Mouse (Mus musculus) ovary, postnatal 36 days (tissue): ENCODE data around the gene Tcta.
"Not testable (repeated sequence)": the region's sequence is repeated elsewhere in the genome, so short reads cannot be mapped to it uniquely, and the experiment has no call there.

Experiments used
- DNase-seq: peaks from one replicate; pipeline ENCODE4 v3.0.0; 2022; ENCODE audit warnings: low spot score, mixed read lengths

Gene Tcta

GRCm38 (mm10) chr9:108317572-108317971 is 11.6 kb upstream of the Tcta start:
- DNase-seq = no peak

- no peak for DNase-seq
Measured at GRCm38 (mm10) chr9:108308141-108308540, 2.2 kb upstream of the Tcta start.

- no peak for DNase-seq
Measured at GRCm38 (mm10) chr9:108307021-108307807, 1.3 kb upstream of the Tcta start.

DNA sequence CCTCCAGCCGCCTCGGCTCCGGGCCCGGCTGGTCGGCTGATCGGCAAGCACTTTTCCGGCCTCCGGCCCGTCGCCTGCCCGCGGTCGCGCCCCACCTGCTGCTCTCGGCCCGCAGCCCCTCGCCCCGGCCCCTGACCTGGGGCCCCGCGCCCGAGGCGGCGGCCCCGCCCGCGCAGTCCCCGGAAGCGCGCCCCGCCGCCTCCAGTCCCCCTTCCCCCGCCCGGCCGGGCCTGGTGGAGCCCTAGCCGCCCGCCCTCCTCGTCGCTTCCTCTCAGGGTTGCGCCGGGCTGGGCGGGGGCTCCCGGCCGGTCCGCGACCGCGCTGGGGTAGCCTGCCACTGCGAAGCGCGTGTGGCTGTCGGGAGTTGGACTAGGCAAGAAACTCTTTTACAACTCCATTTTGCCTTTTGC is 616 bp upstream of the Tcta start:
- DNase-seq = peak; percentile 84

DNA sequence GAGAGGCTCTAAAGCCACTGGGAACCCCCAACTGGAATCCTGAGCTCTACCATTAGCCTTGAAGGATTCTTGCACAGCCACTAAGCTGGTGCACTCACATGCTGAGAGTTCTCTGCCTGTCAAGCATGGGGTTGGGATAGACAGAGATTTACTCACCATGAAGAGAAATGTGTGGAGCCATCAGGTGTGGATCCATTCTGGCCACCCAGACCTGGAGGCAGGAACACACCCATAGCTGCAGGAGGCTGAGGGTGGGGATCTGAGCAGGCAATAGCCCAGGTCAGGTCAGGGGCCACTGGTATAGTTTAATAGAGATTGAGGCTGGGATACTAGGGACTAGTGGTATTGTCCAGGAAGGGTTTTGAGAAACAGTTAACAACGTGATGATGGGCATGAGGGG is 790 bp downstream of the Tcta start:
- DNase-seq = peak; percentile 13

- DNase-seq = no peak
Measured at GRCm38 (mm10) chr9:108304716-108305115, 1.2 kb downstream of the Tcta start.

GRCm38 (mm10) chr9:108301853-108302252 is 4.1 kb downstream of the Tcta start:
- no peak for DNase-seq

DNA sequence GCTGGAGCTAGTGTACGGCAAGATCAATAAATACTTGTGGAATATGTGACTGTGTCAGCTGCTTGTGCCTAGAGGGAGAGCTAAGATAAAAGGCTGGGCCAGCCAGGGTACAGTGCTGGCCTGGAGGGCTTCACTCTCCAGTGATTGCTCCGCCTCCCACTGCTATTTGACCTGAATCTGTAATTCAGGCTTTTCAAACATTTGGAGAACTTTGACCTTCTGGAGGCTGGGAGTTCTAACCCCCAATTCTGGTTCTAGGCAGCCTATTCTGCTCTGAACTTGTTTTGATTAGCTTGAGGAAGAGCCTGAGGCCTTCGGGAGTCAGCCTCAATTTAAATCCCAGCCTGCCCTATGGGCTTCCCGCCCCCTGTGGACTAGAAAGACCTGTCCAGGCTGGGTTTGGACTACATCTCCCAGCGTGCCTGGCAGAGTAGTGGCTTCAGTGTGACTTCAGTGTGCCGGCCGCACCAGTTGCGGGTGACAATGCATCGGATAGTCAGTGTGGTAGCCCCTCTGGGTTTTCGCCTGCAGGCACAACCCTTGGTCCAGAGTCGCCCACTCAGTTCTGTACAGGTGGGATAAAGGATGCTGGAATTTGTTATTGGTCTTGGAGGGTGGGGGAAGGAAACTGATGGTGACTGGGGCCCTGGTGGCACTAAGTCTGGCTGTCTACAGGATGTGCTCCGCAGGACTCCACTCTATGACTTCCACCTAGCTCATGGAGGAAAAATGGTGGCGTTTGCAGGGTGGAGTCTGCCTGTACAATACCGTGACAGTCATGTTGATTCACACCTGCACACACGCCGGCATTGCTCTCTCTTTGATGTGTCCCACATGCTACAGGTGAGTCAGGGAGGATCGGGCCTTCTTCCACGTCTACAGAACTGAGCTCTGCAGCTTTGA is 9.3 kb downstream of the Tcta start, which contains the start of gene Amt:
Amt (plus strand) TSS at position 401 of the 903 bp plus-strand sequence.
- DNase-seq = no peak

- no peak for DNase-seq
Measured at GRCm38 (mm10) chr9:108290773-108291172, 15.2 kb downstream of the Tcta start.

DNA sequence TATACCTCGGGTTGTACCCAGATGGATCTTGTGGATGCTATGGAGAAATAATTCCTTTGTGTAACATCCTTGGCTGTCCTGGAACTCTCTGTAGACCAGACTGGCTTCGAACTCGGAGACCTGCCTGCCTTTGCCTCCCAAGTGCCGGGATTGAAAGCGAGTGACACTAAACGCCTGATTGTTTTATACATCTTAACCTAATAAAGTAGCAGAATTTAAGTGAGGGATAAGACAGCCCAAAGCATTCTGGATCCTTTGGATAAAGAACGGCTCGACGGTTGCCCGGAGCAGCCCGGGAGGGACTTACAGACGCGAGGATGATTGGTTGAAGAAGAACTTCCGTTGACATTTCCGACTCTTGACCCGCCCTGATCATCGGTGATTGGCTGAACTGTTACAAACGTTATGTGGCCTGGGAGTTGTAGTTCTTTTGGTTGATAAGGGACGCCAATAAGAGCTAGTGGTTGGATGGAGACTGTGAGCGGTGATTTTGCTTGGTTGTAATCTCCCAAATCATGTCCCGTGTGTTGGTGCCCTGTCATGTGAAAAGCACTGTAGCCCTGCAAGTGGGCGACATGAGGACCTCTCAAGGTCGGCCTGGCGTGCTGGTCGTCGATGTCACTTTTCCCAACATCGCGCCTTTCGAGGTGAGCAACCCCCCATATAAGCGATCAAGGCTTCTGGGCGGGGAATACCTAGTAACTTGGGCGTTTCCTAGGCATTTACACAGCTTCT is 15.8 kb downstream of the Tcta start, which contains the start of gene Nicn1:
Nicn1 (plus strand) TSS at position 414 of the 735 bp plus-strand sequence.
- DNase-seq = peak; percentile 83

GRCm38 (mm10) chr9:108289347-108289746 is 16.6 kb downstream of the Tcta start:
- no peak for DNase-seq

GRCm38 (mm10) chr9:108287526-108288238 is 18.3 kb downstream of the Tcta start:
- DNase-seq = not testable (repeated sequence)

GRCm38 (mm10) chr9:108284410-108284809 is 21.6 kb downstream of the Tcta start:
- DNase-seq = peak; percentile 54

DNA sequence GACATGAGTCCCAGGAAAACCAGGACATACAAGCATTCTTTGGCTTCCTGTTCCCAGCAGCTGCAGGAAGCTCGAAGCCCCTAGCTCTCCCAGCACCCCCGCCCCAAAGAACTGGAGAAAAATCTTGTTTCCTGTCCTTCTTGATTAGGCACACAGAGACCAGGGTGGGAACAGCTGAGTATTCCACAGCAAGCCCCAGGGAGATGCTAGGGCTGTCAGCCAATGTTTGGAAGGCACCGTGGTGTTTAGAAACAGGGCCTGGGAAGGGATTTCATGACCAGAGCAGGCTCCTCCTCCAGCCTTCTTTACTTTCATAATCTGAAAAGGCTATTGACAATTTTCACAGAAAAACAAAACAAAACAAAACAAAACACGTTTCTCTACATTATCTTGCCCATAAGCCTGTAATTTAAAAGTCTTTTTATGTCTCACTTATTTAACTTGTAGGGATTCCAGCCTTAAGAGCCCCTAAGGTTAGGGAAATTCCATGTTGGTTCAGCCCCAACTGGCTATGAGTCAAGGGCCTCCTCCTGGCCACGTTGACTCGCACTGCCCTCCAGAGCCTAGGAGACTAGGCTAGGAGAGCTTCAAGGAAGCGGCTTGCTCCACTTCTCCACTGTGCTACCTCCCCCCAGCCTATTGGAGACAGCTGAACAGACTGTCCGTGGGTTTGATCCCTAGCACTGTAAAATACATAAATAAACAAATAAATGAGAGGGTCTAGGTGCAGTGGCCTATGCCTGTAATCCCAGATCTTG is 25.7 kb downstream of the Tcta start:
- DNase-seq = peak; percentile 67

GRCm38 (mm10) chr9:108278697-108279450 is 27.1 kb downstream of the Tcta start:
- DNase-seq = peak; percentile 29

- no peak for DNase-seq
Measured at GRCm38 (mm10) chr9:108275331-108275659, 30.7 kb downstream of the Tcta start.

GRCm38 (mm10) chr9:108274476-108275330 is 31.3 kb downstream of the Tcta start:
- peak; percentile 63 for DNase-seq

DNA sequence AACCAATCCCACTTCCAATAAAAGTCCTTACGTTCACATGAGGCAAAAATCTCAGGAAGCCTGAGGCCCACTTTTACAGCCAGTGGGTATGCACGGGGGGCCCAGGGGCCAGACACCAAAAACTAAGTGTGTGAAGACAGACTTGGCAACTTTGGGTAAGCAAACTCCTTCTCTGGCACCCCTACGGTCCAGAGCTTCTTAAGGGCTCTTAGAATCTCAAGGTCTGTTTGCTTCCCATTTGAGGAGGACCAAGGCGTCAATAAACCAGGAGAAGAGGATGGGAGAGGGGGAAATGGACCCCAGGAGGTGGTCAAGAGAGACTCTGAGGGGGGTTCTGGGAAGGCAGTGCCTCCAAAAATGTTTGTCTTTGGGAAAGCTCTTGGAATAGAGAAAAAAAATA is 32.5 kb downstream of the Tcta start:
- no peak for DNase-seq

GRCm38 (mm10) chr9:108272691-108273090 is 33.3 kb downstream of the Tcta start:
- no peak for DNase-seq
